Mouse (Mus musculus) heart, adult 2 months (tissue): ENCODE results near the gene Arhgef17.

Source experiments
- CTCF ChIP-seq: fragments of 200-600 bp; IDR thresholded peaks from 2 replicates; pipeline ENCODE4 v1.8.1; 2022; ENCODE audit warnings: antibody characterized with exemption, mild to moderate bottlenecking, moderate library complexity
- POLR2A ChIP-seq: fragments of 200-500 bp; IDR thresholded peaks from 2 replicates; pipeline ENCODE4 v1.6.1; 2011; ENCODE audit warnings: mild to moderate bottlenecking, low read depth, low read length, control low read depth; ENCODE audit not compliant: insufficient read depth

- TF ChIP-seq CTCF (no peak), POLR2A (no peak)
Measured at GRCm38 (mm10) chr7:100843866-100844265, 88.0 kb downstream of the Arhgef17 start.
